In the genomic region with DNA sequence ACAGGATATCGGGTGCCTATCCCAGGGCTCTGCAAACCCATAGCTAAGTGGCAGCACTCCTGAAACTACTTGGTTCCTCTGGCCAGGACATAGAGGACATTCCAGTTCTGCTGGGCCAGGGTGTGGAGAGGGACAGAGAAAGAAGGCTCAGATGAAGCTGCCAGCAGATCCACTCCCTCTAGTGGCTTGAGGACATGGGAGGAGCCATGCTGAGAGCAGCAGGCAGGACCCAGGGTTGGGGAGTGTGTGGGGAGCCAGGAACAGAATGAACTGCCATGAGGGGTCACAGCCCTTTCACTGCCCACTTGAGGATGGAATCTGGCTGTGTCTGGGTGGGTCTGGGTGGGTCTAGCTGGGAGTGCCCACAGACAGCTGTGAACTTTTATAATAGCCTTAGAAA, we compare ENCODE assay signal across 18 mouse cellular contexts.
DNase-seq lines count a peak whose midpoint lies in the region; ATAC-seq and TF ChIP-seq lines count a peak whose summit lies in the region.
"Had no signal": no experiment of that assay in that cellular context is flagged by ENCODE, and none has a peak within 500 bp of the region (broad histone marks: within the 10 kb centered on the region; RNA-seq: fewer than 3 reads in every experiment).

No protein-coding gene starts in this region.

- H3K36me3 ChIP-seq in heart, postnatal 0 days (replicated peaks; ENCODE audit: control insufficient read depth, insufficient read depth, low read length), result no peaks in the 10 kb centered on the region
- H3K36me3 ChIP-seq in heart, embryonic 10.5 days, result no peaks in the 10 kb centered on the region
- peaks cover 11% of the 10 kb centered on the region for H3K36me3 ChIP-seq in ES-Bruce4 (ENCODE audit: control insufficient read depth, insufficient read depth, low read length, poor library complexity, severe bottlenecking)
- H3K36me3 ChIP-seq in intestine, embryonic 15.5 days, result no peaks in the 10 kb centered on the region
- H3K36me3 ChIP-seq in forebrain, embryonic 13.5 days (ENCODE audit: poor library complexity, severe bottlenecking), result no peaks in the 10 kb centered on the region
- H3K36me3 ChIP-seq: embryonic facial prominence, embryonic 12.5 days; forebrain, embryonic 10.5 days; heart, embryonic 15.5 days had no signal

- TF ChIP-seq POLR2A in ES-Bruce4 (IDR thresholded peaks at IDR 0.05; ENCODE audit: insufficient read depth, low read length), result no peak

- TF ChIP-seq CTCF in heart, postnatal 0 days (IDR thresholded peaks at IDR 0.05; ENCODE audit: low read depth), result peak; percentile 11
- peak; percentile 0 for TF ChIP-seq CTCF in ES-Bruce4 (IDR thresholded peaks at IDR 0.05; ENCODE audit: low read depth, low read length)
- TF ChIP-seq CTCF in left cerebral cortex, adult 2 months (IDR thresholded peaks at IDR 0.05), result no peak; the same call in 1 of the 2 replicates

- H3K4me2 ChIP-seq in heart, postnatal 0 days (ENCODE audit: low read depth, low read length), result no peak overlapping the region
- no peak overlapping the region for H3K4me2 ChIP-seq in intestine, embryonic 15.5 days (replicated peaks)
- no peak overlapping the region for H3K4me2 ChIP-seq in forebrain, embryonic 13.5 days
- H3K4me2 ChIP-seq: embryonic facial prominence, embryonic 12.5 days; heart, embryonic 15.5 days had no signal

- no peaks in the 10 kb centered on the region for H3K9me3 ChIP-seq in heart, postnatal 0 days (replicated peaks; ENCODE audit: control insufficient read depth, low read length)
- H3K9me3 ChIP-seq in heart, embryonic 10.5 days, result no peaks in the 10 kb centered on the region
- H3K9me3 ChIP-seq in ES-Bruce4 (replicated peaks; ENCODE audit: control insufficient read depth, insufficient read depth, low read length, poor library complexity, severe bottlenecking), result no peaks in the 10 kb centered on the region
- H3K9me3 ChIP-seq in intestine, embryonic 15.5 days, result no peaks in the 10 kb centered on the region
- no peaks in the 10 kb centered on the region for H3K9me3 ChIP-seq in forebrain, embryonic 13.5 days (replicated peaks)
- H3K9me3 ChIP-seq: embryonic facial prominence, embryonic 12.5 days; forebrain, embryonic 10.5 days; heart, embryonic 15.5 days had no signal

- no peak overlapping the region for H3K9ac ChIP-seq in heart, postnatal 0 days (replicated peaks; ENCODE audit: low read depth, low read length)
- no peak overlapping the region for H3K9ac ChIP-seq in ES-Bruce4 (ENCODE audit: low read depth, poor library complexity, severe bottlenecking)
- H3K9ac ChIP-seq in intestine, embryonic 15.5 days, result no peak overlapping the region
- H3K9ac ChIP-seq in forebrain, embryonic 13.5 days, result no peak overlapping the region
- H3K9ac ChIP-seq: embryonic facial prominence, embryonic 12.5 days; heart, embryonic 15.5 days; liver, embryonic 14.5 days had no signal

- H3K27ac ChIP-seq in heart, postnatal 0 days (ENCODE audit: low read depth), result no peak overlapping the region
- no peak overlapping the region for H3K27ac ChIP-seq in heart, embryonic 10.5 days
- H3K27ac ChIP-seq in ES-Bruce4 (ENCODE audit: insufficient read depth, low read length), result peak overlapping the region; percentile 85
- H3K27ac ChIP-seq in intestine, embryonic 15.5 days, result peak overlapping the region; percentile 69; the same call in 1 of the 2 replicates
- H3K27ac ChIP-seq in left cerebral cortex, adult 2 months, result no peak overlapping the region
- H3K27ac ChIP-seq in forebrain, embryonic 13.5 days, result no peak overlapping the region
- H3K27ac ChIP-seq: embryonic facial prominence, embryonic 12.5 days; forebrain, embryonic 10.5 days; heart, embryonic 15.5 days; liver, embryonic 14.5 days had no signal

- 62% methylated on average over 1 of the region's 1 CpGs for WGBS in heart, postnatal 0 days
- WGBS in heart, embryonic 10.5 days, result 73% methylated on average over 1 of the region's 1 CpGs
- WGBS in intestine, embryonic 15.5 days, result 80% methylated on average over 1 of the region's 1 CpGs
- 79% methylated on average over 1 of the region's 1 CpGs for WGBS in forebrain, embryonic 13.5 days

- DNase-seq in heart, postnatal 0 days (ENCODE audit: low spot score), result no peak
- no peak for DNase-seq in heart, embryonic 10.5 days (ENCODE audit: low spot score)
- peak; percentile 5 for DNase-seq in lung, postnatal 14 days
- no peak for DNase-seq in left cerebral cortex, adult 2 months (ENCODE audit: extremely low spot score in 1 of 2, low spot score in 2 of 2)
- DNase-seq: adrenal gland, adult 8-10 months; cerebellum, postnatal 10 days; kidney, postnatal 10 days; layer of hippocampus, postnatal 36 days; thymus, postnatal 14 days had no signal

- no peak for TF ChIP-seq EP300 in heart, postnatal 0 days (IDR thresholded peaks at IDR 0.05; ENCODE audit: low read depth)
- TF ChIP-seq EP300 in ES-Bruce4 (IDR thresholded peaks at IDR 0.05; ENCODE audit: insufficient read depth, low read depth, low read length), result peak; percentile 68; the same call in 1 of the 2 replicates

- H3K4me1 ChIP-seq in heart, postnatal 0 days (ENCODE audit: control insufficient read depth, insufficient read depth), result peaks cover 5% of the 10 kb centered on the region; the same call in 1 of the 2 replicates
- H3K4me1 ChIP-seq in heart, embryonic 10.5 days, result peaks cover 25% of the 10 kb centered on the region
- H3K4me1 ChIP-seq in ES-Bruce4 (ENCODE audit: control insufficient read depth, insufficient read depth, low read length), result peaks cover 11% of the 10 kb centered on the region
- 0 out of 2 replicates have a peak, but pooled peaks cover 7% of the 10 kb centered on the region for H3K4me1 ChIP-seq in intestine, embryonic 15.5 days (replicated peaks)
- H3K4me1 ChIP-seq in forebrain, embryonic 13.5 days, result peaks cover 8% of the 10 kb centered on the region
- H3K4me1 ChIP-seq: embryonic facial prominence, embryonic 12.5 days had no signal

- intact Hi-C loops in left cerebral cortex, adult 2 months (cut with DNase I), result no loop called here

- no peak for ATAC-seq in heart, postnatal 0 days (ENCODE audit: insufficient read depth, low read depth)
- peak; percentile 23; the same call in 1 of the 2 replicates for ATAC-seq in intestine, embryonic 15.5 days
- ATAC-seq in erythroblast, adult 5-6 weeks (replicated peaks; ENCODE audit: low FRiP score, poor library complexity, severe bottlenecking), result no peak
- no peak for ATAC-seq in forebrain, embryonic 13.5 days
- ATAC-seq: hindbrain, embryonic 16.5 days had no signal

- H3K27me3 ChIP-seq in heart, postnatal 0 days (ENCODE audit: control insufficient read depth, insufficient read depth, low read length), result no peaks in the 10 kb centered on the region
- no peaks in the 10 kb centered on the region for H3K27me3 ChIP-seq in heart, embryonic 10.5 days (ENCODE audit: insufficient read depth, poor library complexity, severe bottlenecking)
- H3K27me3 ChIP-seq in ES-Bruce4 (ENCODE audit: control insufficient read depth, insufficient read depth, low read length, poor library complexity, severe bottlenecking), result no peaks in the 10 kb centered on the region
- H3K27me3 ChIP-seq in intestine, embryonic 15.5 days (replicated peaks), result no peaks in the 10 kb centered on the region
- H3K27me3 ChIP-seq in forebrain, embryonic 13.5 days, result no peaks in the 10 kb centered on the region
- H3K27me3 ChIP-seq: embryonic facial prominence, embryonic 12.5 days; heart, embryonic 15.5 days had no signal

- H3K4me3 ChIP-seq in heart, postnatal 0 days (ENCODE audit: low read depth, low read length), result no peak overlapping the region
- no peak overlapping the region for H3K4me3 ChIP-seq in heart, embryonic 10.5 days
- H3K4me3 ChIP-seq in ES-Bruce4 (ENCODE audit: low read depth, low read length), result no peak overlapping the region
- no peak overlapping the region for H3K4me3 ChIP-seq in intestine, embryonic 15.5 days (replicated peaks)
- H3K4me3 ChIP-seq in left cerebral cortex, adult 2 months, result no peak overlapping the region
- no peak overlapping the region for H3K4me3 ChIP-seq in forebrain, embryonic 13.5 days
- H3K4me3 ChIP-seq: embryonic facial prominence, embryonic 12.5 days; forebrain, embryonic 10.5 days; heart, embryonic 15.5 days had no signal

Comparison
In these comparisons a context has a peak if more than half of its experiments do, and no peak if none do; other contexts are left out.
1. H3K27ac ChIP-seq: peak in ES-Bruce4 (single experiment) and intestine, embryonic 15.5 days (single experiment); none in heart, postnatal 0 days (single experiment), heart, embryonic 10.5 days (single experiment), left cerebral cortex, adult 2 months (single experiment) and forebrain, embryonic 13.5 days (single experiment).